Mouse (Mus musculus) midbrain, postnatal 0 days (tissue): ENCODE results near the gene Tuft1. TPM values are rescaled to one million over a fixed set of nuclear protein-coding genes. Genes with fewer than 3 reads are reported as not detected.

ENCODE experiments used
- ATAC-seq: fragments of 200-750 bp; cut with Nextera tagmentation; 2 replicates; pipeline ENCODE4 v1.8.0; 2017; ENCODE audit warnings: moderate number of reproducible peaks, mild to moderate bottlenecking, moderate TSS enrichment, moderate library complexity; ENCODE audit not compliant: low FRiP score
- DNase-seq: peaks from one replicate; pipeline ENCODE4 v3.0.0-alpha.2; 2015; ENCODE audit warnings: low spot score
- H3K27ac ChIP-seq: fragments of 300-500 bp; sonication (generic); 2 replicates; pipeline ENCODE4 v1.5.1; 2014; ENCODE audit warnings: low read depth, mild to moderate bottlenecking, low read length, mixed read lengths
- H3K27me3 ChIP-seq: fragments of 300-500 bp; sonication (generic); 2 replicates; pipeline ENCODE4 v1.6.1; 2014; ENCODE audit warnings: low read length, control low read depth, mixed read lengths; ENCODE audit not compliant: insufficient read depth
- H3K36me3 ChIP-seq: fragments of 300-500 bp; sonication (generic); 2 replicates; pipeline ENCODE4 v1.6.1; 2014; ENCODE audit warnings: low read length, control low read depth, mixed read lengths; ENCODE audit not compliant: insufficient read depth
- H3K4me1 ChIP-seq: fragments of 300-500 bp; sonication (generic); 2 replicates; pipeline ENCODE4 v1.6.1; 2014; ENCODE audit warnings: mild to moderate bottlenecking, control low read depth, antibody characterized with exemption, low read length, mixed read lengths; ENCODE audit not compliant: insufficient read depth
- H3K4me2 ChIP-seq: fragments of 300-500 bp; sonication (generic); 2 replicates; pipeline ENCODE4 v1.6.1; 2014; ENCODE audit warnings: low read depth, mild to moderate bottlenecking, low read length, mixed read lengths; ENCODE audit not compliant: poor library complexity, severe bottlenecking
- H3K4me3 ChIP-seq: fragments of 300-500 bp; sonication (generic); 2 replicates; pipeline ENCODE4 v1.5.1; 2014; ENCODE audit warnings: low read depth, mild to moderate bottlenecking, low read length, moderate library complexity
- H3K9ac ChIP-seq: fragments of 300-500 bp; sonication (generic); replicated peaks from 2 replicates; pipeline ENCODE4 v1.6.1; 2014; ENCODE audit warnings: mild to moderate bottlenecking, low read length, moderate library complexity, mixed read lengths; ENCODE audit not compliant: poor library complexity, severe bottlenecking
- H3K9me3 ChIP-seq: fragments of 300-500 bp; sonication (generic); 2 replicates; pipeline ENCODE4 v1.6.1; 2016; ENCODE audit warnings: low read length, control low read depth
- CTCF ChIP-seq: IDR thresholded peaks from 2 replicates; pipeline ENCODE4 v1.5.1; 2016; ENCODE audit warnings: antibody characterized with exemption, mild to moderate bottlenecking
- WGBS: fragments of 180-500 bp; shearing (Covaris S2); extraction: QIAGEN DNeasy Blood & Tissue Kit; methylation state at CpG from one replicate; pipeline ENCODE4 v1.1.7; 2014; 5-methylcytosine and 5-hydroxymethylcytosine counted together
- polyA plus RNA-seq: library from polyadenylated mRNA; unstranded; fragments of >200 nt; fragmentation: Nextera tagmentation; extraction: Ambion mirVana; gene quantifications from 2 replicates; pipeline ENCODE4 v1.2.1, GENCODE M21; 2015
- total RNA-seq: library from RNA; depleted of rRNA; stranded (reverse); fragments of >200 nt; gene quantifications from 2 replicates; pipeline ENCODE4 v1.2.3, GENCODE M21; 2014; rRNA removed

Gene Tuft1
- total and polyA plus RNA-seq, 2 experiments from 2014 or later, result 5.9 to 11.1 TPM

DNA sequence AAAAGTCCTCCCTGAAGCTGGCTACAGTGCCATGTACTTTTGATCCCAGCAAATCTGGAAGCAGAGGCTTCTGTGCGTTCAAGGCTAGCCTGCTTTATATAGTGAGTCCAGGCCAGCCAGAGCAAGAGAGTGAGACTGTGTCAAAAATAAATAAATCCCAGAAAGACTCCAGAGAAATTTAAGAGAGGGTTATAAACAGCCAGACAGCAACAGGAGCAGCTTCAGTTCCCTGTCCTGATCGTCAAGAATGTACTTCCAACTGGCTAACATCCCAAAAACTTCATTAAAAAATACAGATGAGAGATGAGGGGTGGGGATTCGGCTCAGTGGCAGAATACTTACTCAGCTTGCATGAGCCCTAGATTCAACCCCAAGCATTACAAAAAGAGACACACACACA is 93.5 kb downstream of the Tuft1 start:
- ATAC-seq (no peak), DNase-seq (no peak)
- no peak for TF ChIP-seq CTCF
- Histone ChIP-seq H3K9me3 (no peaks in the 10 kb centered on the region), H3K9ac (no peak overlapping the region), H3K4me1 (0 out of 2 replicates have a peak, but pooled peaks cover 4% of the 10 kb centered on the region), H3K36me3 (no peaks in the 10 kb centered on the region; the same call in 1 of the 2 replicates), H3K4me2 (no peak overlapping the region), H3K4me3 (no peak overlapping the region), H3K27ac (no peak overlapping the region), H3K27me3 (no peaks in the 10 kb centered on the region)
- 68% methylated on average over 3 of the region's 3 CpGs for WGBS

- ATAC-seq, result no peak
- Histone ChIP-seq H3K27ac (no peak overlapping the region), H3K9me3 (no peaks in the 10 kb centered on the region), H3K9ac (no peak overlapping the region), H3K27me3 (no peaks in the 10 kb centered on the region), H3K4me3 (no peak overlapping the region), H3K4me1 (0 out of 2 replicates have a peak, but pooled peaks cover 4% of the 10 kb centered on the region), H3K4me2 (no peak overlapping the region), H3K36me3 (peaks cover 6% of the 10 kb centered on the region; the same call in 1 of the 2 replicates)
- TF ChIP-seq CTCF, result peak; percentile 28; the same call in 1 of the 2 replicates
- no peak for DNase-seq
- WGBS, result 89% methylated on average over 4 of the region's 4 CpGs
Observed at GRCm38 (mm10) chr3:94564356-94565010, 94.2 kb downstream of the Tuft1 start.

GRCm38 (mm10) chr3:94563163-94563562 is 95.5 kb downstream of the Tuft1 start:
- 0 out of 2 replicates have a peak, but pooled peaks cover 4% of the 10 kb centered on the region for H3K4me1 ChIP-seq
- peaks cover 11% of the 10 kb centered on the region; the same call in 1 of the 2 replicates for H3K36me3 ChIP-seq
- H3K9ac ChIP-seq, result no peak overlapping the region
- no peak overlapping the region for H3K4me3 ChIP-seq
- TF ChIP-seq CTCF, result no peak
- no peak for DNase-seq
- 93% methylated on average over 3 of the region's 3 CpGs for WGBS
- no peaks in the 10 kb centered on the region for H3K27me3 ChIP-seq
- H3K4me2 ChIP-seq, result no peak overlapping the region
- H3K9me3 ChIP-seq, result no peaks in the 10 kb centered on the region
- no peak overlapping the region for H3K27ac ChIP-seq
- ATAC-seq, result no peak

Other genes starting within 250 kb of the Tuft1 start
- 12.0 and 18.5 TPM in 2 replicates for gene Tdrkh, start 245.6 kb downstream of the Tuft1 start, total RNA-seq
- 39.5 and 40.3 TPM in 2 replicates for gene Tdrkh, start 245.6 kb downstream of the Tuft1 start, polyA plus RNA-seq
- 52.5 and 56.8 TPM in 2 replicates for gene Mrpl9, start 215.6 kb downstream of the Tuft1 start, total RNA-seq
- gene Mrpl9, start 215.6 kb downstream of the Tuft1 start, polyA plus RNA-seq, result 56.1 and 58.7 TPM in 2 replicates
- gene Oaz3, start 215.0 kb downstream of the Tuft1 start, total RNA-seq, result not detected in 2 replicates
- 0.68 and 1.1 TPM in 2 replicates for gene Oaz3, start 215.0 kb downstream of the Tuft1 start, polyA plus RNA-seq
- gene Celf3, start 180.6 kb downstream of the Tuft1 start, total RNA-seq, result 203 and 205 TPM in 2 replicates
- gene Celf3, start 180.6 kb downstream of the Tuft1 start, polyA plus RNA-seq, result 187 and 219 TPM in 2 replicates
- gene Riiad1, start 178.5 kb downstream of the Tuft1 start, total RNA-seq, result 6.6 and 6.7 TPM in 2 replicates
- 19.4 and 23.3 TPM in 2 replicates for gene Riiad1, start 178.5 kb downstream of the Tuft1 start, polyA plus RNA-seq
- 67.9 and 87.7 TPM in 2 replicates for gene Snx27, start 76.2 kb downstream of the Tuft1 start, total RNA-seq
- gene Snx27, start 76.2 kb downstream of the Tuft1 start, polyA plus RNA-seq, result 81.7 and 84.4 TPM in 2 replicates
- gene Gm10972, start 15.8 kb downstream of the Tuft1 start, total RNA-seq, result not detected in 2 replicates
- gene Gm10972, start 15.8 kb downstream of the Tuft1 start, polyA plus RNA-seq, result not detected in 2 replicates
- 0.94 and 1.4 TPM in 2 replicates for gene Selenbp2, start 34.7 kb upstream of the Tuft1 start, total RNA-seq
- gene Selenbp2, start 34.7 kb upstream of the Tuft1 start, polyA plus RNA-seq, result 1.0 TPM in 1 of 2 replicates, not detected in the other
- 11.6 and 13.6 TPM in 2 replicates for gene Cgn, start 127.6 kb upstream of the Tuft1 start, total RNA-seq
- gene Cgn, start 127.6 kb upstream of the Tuft1 start, polyA plus RNA-seq, result 11.4 and 12.4 TPM in 2 replicates
- gene Pogz, start 178.7 kb upstream of the Tuft1 start, total RNA-seq, result 42.5 and 59.9 TPM in 2 replicates
- gene Pogz, start 178.7 kb upstream of the Tuft1 start, polyA plus RNA-seq, result 17.2 and 17.5 TPM in 2 replicates
- 270 and 309 TPM in 2 replicates for gene Psmb4, start 228.1 kb upstream of the Tuft1 start, total RNA-seq
- gene Psmb4, start 228.1 kb upstream of the Tuft1 start, polyA plus RNA-seq, result 358 and 362 TPM in 2 replicates